Mouse (Mus musculus) embryonic facial prominence, embryonic 10.5 days (tissue): ENCODE data around the gene Nfkb1. TPM values are rescaled to one million over a fixed set of nuclear protein-coding genes. Genes with fewer than 3 reads are reported as not detected.

ENCODE experiments used
- DNase-seq: peaks from one replicate; pipeline ENCODE4 v3.0.0-alpha.2; 2017; ENCODE audit warnings: low spot score
- H3K27ac ChIP-seq: fragments of 300-500 bp; sonication (generic); replicated peaks from 2 replicates; pipeline ENCODE4 v1.5.1; 2016; ENCODE audit warnings: mild to moderate bottlenecking
- H3K27me3 ChIP-seq: fragments of 300-500 bp; sonication (generic); replicated peaks from 2 replicates; pipeline ENCODE4 v1.6.1; 2016; ENCODE audit warnings: low read depth, mild to moderate bottlenecking; ENCODE audit not compliant: poor library complexity, severe bottlenecking
- H3K36me3 ChIP-seq: fragments of 300-500 bp; sonication (generic); replicated peaks from 2 replicates; pipeline ENCODE4 v1.6.1; 2016; ENCODE audit warnings: mild to moderate bottlenecking, moderate library complexity
- H3K4me1 ChIP-seq: fragments of 300-500 bp; sonication (generic); 2 replicates; pipeline ENCODE4 v1.6.1; 2016
- H3K4me3 ChIP-seq: fragments of 300-500 bp; sonication (generic); 2 replicates; pipeline ENCODE4 v1.5.1; 2016; ENCODE audit warnings: mild to moderate bottlenecking, moderate library complexity
- H3K9me3 ChIP-seq: fragments of 300-500 bp; sonication (generic); 2 replicates; pipeline ENCODE4 v1.6.1; 2016; ENCODE audit warnings: mild to moderate bottlenecking
- WGBS: fragments of 180-500 bp; shearing (Covaris S2); methylation state at CpG from one replicate; pipeline ENCODE4 v1.1.7; 2016; 5-methylcytosine and 5-hydroxymethylcytosine counted together
- polyA plus RNA-seq: library from polyadenylated mRNA; unstranded; fragments of >200 nt; fragmentation: Nextera tagmentation; extraction: Ambion mirVana; gene quantifications from 2 replicates; pipeline ENCODE4 v1.2.1, GENCODE M21; 2016

Gene Nfkb1
- polyA plus RNA-seq, 1 experiment from 2014 or later = 12.7 TPM

DNA sequence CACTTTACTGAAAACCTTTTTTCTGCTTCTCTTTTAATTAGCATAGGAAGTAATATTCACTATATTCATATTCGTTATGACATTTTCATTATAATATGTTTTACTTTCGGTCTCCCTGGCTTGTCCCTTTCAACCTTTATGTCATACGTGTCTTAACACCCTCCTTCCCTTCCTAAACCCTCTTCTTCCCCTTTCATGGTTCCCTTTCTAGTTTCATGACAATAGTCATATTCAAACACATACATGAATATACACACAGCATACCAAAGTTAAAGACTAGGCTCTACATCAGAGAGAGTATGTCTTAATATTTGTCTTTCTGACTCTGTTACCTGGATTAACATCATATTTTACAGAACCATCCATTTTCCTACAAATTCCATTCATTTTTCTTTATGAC lies 28.6 kb upstream of the Nfkb1 start:
- Histone ChIP-seq H3K4me1 (no peaks in the 10 kb centered on the region), H3K27me3 (no peaks in the 10 kb centered on the region), H3K4me3 (no peak overlapping the region), H3K36me3 (no peaks in the 10 kb centered on the region), H3K27ac (no peak overlapping the region), H3K9me3 (no peaks in the 10 kb centered on the region)
- no peak for DNase-seq
- WGBS = 97% methylated on average over 3 of the region's 3 CpGs

DNA sequence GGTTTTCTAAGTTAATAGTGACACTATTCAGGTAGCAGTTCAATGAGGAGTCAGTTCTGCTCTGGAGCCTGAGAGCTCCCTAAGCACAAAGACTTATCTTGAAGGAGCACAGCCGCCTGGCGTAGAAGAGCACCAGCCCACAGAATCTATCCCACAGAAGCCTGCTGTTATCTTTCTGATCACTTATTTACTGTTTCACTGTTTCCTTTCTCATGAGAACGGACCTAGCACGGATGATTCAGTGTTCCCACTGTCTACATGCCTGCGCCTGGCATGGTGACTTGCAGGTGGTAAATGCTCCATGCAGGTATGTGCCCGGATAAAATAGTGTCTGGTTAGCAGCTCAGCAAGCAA lies 27.8 kb upstream of the Nfkb1 start:
- Histone ChIP-seq H3K27ac (no peak overlapping the region), H3K4me1 (no peaks in the 10 kb centered on the region), H3K4me3 (no peak overlapping the region), H3K27me3 (no peaks in the 10 kb centered on the region), H3K36me3 (no peaks in the 10 kb centered on the region), H3K9me3 (no peaks in the 10 kb centered on the region)
- 84% methylated on average over 6 of the region's 6 CpGs for WGBS
- no peak for DNase-seq

- Histone ChIP-seq H3K4me3 (no peak overlapping the region), H3K36me3 (no peaks in the 10 kb centered on the region), H3K4me1 (no peaks in the 10 kb centered on the region), H3K9me3 (no peaks in the 10 kb centered on the region), H3K27me3 (no peaks in the 10 kb centered on the region), H3K27ac (no peak overlapping the region)
- no peak for DNase-seq
- WGBS = 80% methylated on average over 6 of the region's 6 CpGs
Measured at GRCm38 (mm10) chr3:135718323-135719178, 27.2 kb upstream of the Nfkb1 start.

- Histone ChIP-seq H3K4me3 (no peak overlapping the region), H3K9me3 (no peaks in the 10 kb centered on the region), H3K27me3 (no peaks in the 10 kb centered on the region), H3K4me1 (no peaks in the 10 kb centered on the region), H3K27ac (no peak overlapping the region), H3K36me3 (no peaks in the 10 kb centered on the region)
- DNase-seq = no peak
- 38% methylated on average over 4 of the region's 4 CpGs for WGBS
Measured at GRCm38 (mm10) chr3:135713016-135713950, 21.9 kb upstream of the Nfkb1 start.

DNA sequence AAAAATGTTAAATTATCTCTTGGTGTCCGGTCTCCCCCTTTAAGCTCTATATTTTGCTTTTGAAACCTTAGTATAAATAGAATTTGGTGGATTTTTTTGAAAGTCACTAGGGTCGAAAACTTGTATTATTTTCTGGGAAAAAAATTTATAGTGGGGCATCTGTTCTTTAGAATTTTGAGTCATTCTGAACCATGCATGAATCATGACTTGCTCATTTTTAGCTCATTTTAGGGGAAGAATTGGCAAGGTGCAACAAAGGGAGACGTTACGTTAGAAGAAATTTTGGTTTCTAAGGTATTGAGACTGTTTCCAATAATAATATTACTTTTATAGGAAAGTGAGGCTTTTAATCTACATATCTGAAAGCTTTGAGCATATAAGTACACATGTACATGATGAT lies 20.3 kb upstream of the Nfkb1 start:
- WGBS = 91% methylated on average over 4 of the region's 4 CpGs
- Histone ChIP-seq H3K27ac (no peak overlapping the region), H3K4me3 (no peak overlapping the region), H3K9me3 (no peaks in the 10 kb centered on the region), H3K36me3 (no peaks in the 10 kb centered on the region), H3K27me3 (no peaks in the 10 kb centered on the region), H3K4me1 (no peaks in the 10 kb centered on the region)
- DNase-seq = no peak

- H3K4me3 ChIP-seq = no peak overlapping the region
- no peaks in the 10 kb centered on the region for H3K27me3 ChIP-seq
- no peak overlapping the region for H3K27ac ChIP-seq
- no peaks in the 10 kb centered on the region for H3K9me3 ChIP-seq
- no peak for DNase-seq
- no peaks in the 10 kb centered on the region for H3K36me3 ChIP-seq
- WGBS = 91% methylated on average over 9 of the region's 9 CpGs
- no peaks in the 10 kb centered on the region for H3K4me1 ChIP-seq
Measured at GRCm38 (mm10) chr3:135711040-135711570, 19.8 kb upstream of the Nfkb1 start.

DNA sequence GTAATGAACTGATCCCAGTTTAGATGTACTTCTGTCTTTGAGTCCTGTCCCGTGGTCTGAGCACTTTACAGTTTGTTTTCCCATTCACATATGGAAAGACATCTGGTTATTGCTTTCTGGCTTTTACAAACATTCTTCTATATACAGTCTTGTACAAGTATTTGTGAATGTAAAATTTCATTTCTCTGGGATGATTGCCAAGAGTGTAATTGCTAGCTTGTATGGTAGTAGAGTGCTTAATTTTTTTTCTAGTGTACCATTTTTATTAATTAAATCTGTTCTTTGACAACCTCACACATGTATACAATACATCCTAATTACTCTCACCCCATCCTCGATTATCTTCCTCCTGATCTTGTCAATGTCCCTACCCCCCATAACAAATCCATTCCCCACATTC lies 12.0 kb upstream of the Nfkb1 start:
- Histone ChIP-seq H3K4me3 (no peak overlapping the region), H3K36me3 (no peaks in the 10 kb centered on the region), H3K27ac (no peak overlapping the region), H3K4me1 (peaks cover 12% of the 10 kb centered on the region), H3K9me3 (no peaks in the 10 kb centered on the region), H3K27me3 (no peaks in the 10 kb centered on the region)
- 77% methylated on average over 2 of the region's 2 CpGs for whole genome bisulfite sequencing
- DNase-seq = no peak

DNA sequence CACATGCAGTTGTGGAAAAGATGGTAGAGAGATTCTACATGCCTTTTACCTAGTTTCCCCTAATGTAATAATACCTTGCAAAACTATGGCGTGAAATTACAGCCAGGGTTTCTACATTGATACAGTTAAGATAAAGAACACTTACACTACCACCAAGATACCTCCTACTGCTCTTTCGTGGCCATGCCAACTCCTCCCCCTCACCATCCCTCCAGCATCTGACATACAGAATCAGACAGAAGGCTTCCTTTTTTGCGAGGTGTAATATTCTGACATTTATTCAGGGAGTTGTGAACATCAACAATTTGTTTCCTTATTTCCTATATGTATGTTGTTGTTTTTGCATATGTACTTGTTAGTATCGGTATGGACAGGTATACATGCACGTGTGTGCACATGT lies 11.3 kb upstream of the Nfkb1 start:
- Histone ChIP-seq H3K9me3 (no peaks in the 10 kb centered on the region), H3K27me3 (no peaks in the 10 kb centered on the region), H3K36me3 (no peaks in the 10 kb centered on the region), H3K4me1 (peaks cover 12% of the 10 kb centered on the region), H3K27ac (no peak overlapping the region), H3K4me3 (no peak overlapping the region)
- WGBS = 86% methylated on average over 5 of the region's 5 CpGs
- DNase-seq = no peak

GRCm38 (mm10) chr3:135699523-135700264 lies 8.3 kb upstream of the Nfkb1 start:
- peaks cover 20% of the 10 kb centered on the region for H3K4me1 ChIP-seq
- DNase-seq = no peak
- no peaks in the 10 kb centered on the region for H3K9me3 ChIP-seq
- no peaks in the 10 kb centered on the region for H3K36me3 ChIP-seq
- no peak overlapping the region for H3K4me3 ChIP-seq
- H3K27me3 ChIP-seq = no peaks in the 10 kb centered on the region
- WGBS = 66% methylated on average over 10 of the region's 10 CpGs
- H3K27ac ChIP-seq = no peak overlapping the region

DNA sequence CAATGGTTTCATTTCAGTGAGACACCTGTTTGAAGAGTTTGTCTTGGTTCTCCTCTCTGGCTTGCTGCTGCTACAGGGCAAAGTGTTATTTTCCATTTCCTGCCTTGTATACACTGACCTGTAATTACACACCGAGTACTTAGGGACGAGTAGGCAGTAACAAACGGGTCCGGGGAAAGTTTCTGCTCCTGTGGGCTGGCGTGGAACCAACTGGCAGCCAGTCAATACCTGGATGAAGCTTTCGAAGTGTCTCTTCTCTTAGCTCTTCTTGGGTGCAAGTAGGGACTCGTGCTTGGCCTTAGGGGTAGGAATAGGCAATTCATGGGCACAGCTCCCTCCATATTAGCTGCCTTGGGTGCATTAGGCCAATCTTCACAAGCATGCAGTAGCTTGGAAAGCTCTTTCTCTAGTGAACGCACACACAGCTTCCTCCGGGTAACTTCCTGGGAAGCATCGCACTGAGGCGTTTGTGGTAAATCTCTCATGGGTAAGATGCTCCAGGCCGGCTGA lies 7.2 kb upstream of the Nfkb1 start:
- Histone ChIP-seq H3K4me3 (no peak overlapping the region), H3K27ac (0 out of 2 replicates have a peak overlapping the region, but pooled peaks have one; percentile 36), H3K9me3 (no peaks in the 10 kb centered on the region), H3K36me3 (no peaks in the 10 kb centered on the region), H3K27me3 (peaks cover 6% of the 10 kb centered on the region; the same call in 1 of the 2 replicates), H3K4me1 (peaks cover 20% of the 10 kb centered on the region)
- DNase-seq = no peak
- WGBS = 62% methylated on average over 12 of the region's 12 CpGs

GRCm38 (mm10) chr3:135696262-135696661 lies 4.9 kb upstream of the Nfkb1 start:
- WGBS = 83% methylated on average over 8 of the region's 8 CpGs
- Histone ChIP-seq H3K36me3 (no peaks in the 10 kb centered on the region), H3K27me3 (peaks cover 11% of the 10 kb centered on the region; the same call in 1 of the 2 replicates)

GRCm38 (mm10) chr3:135692999-135693398 lies 1.7 kb upstream of the Nfkb1 start:
- WGBS = 37% methylated on average over 3 of the region's 3 CpGs
- Histone ChIP-seq H3K36me3 (peaks cover 6% of the 10 kb centered on the region), H3K9me3 (peaks cover 3% of the 10 kb centered on the region; the same call in 1 of the 2 replicates), H3K27me3 (peaks cover 11% of the 10 kb centered on the region; the same call in 1 of the 2 replicates), H3K4me1 (peaks cover 46% of the 10 kb centered on the region), H3K4me3 (no peak overlapping the region), H3K27ac (no peak overlapping the region)
- DNase-seq = no peak

More at GRCm38 (mm10) chr3:135696262-135696661, 4.9 kb upstream of the Nfkb1 start:
- no peak overlapping the region for H3K4me3 ChIP-seq
- no peaks in the 10 kb centered on the region for H3K9me3 ChIP-seq
- peaks cover 35% of the 10 kb centered on the region for H3K4me1 ChIP-seq
- H3K27ac ChIP-seq = no peak overlapping the region
- no peak for DNase-seq
